Mouse (Mus musculus): ENCODE measurements around the gene Tbca. TPM values are rescaled to one million over a fixed set of nuclear protein-coding genes. Genes with fewer than 3 reads are reported as not detected.

The Tbca gene
- polyA plus RNA-seq, 1 experiment = 341 TPM

- no peak overlapping the region for H3K9ac ChIP-seq (ENCODE audit: low read depth, poor library complexity, severe bottlenecking)
- H3K27ac ChIP-seq (ENCODE audit: insufficient read depth, low read length) = no peak overlapping the region
- no peaks in the 10 kb centered on the region for H3K4me1 ChIP-seq (ENCODE audit: control insufficient read depth, insufficient read depth, low read length)
- H3K4me3 ChIP-seq (ENCODE audit: low read depth, low read length) = peak overlapping the region; percentile 47; the same call in 1 of the 2 replicates
- H3K36me3 ChIP-seq (ENCODE audit: control insufficient read depth, insufficient read depth, low read length, poor library complexity, severe bottlenecking) = no peaks in the 10 kb centered on the region
- TF ChIP-seq CTCF (IDR thresholded peaks at IDR 0.05; ENCODE audit: low read depth, low read length) (no peak), EP300 (IDR thresholded peaks at IDR 0.05; ENCODE audit: insufficient read depth, low read depth, low read length) (no peak), POLR2A (IDR thresholded peaks at IDR 0.05; ENCODE audit: insufficient read depth, low read length) (no peak)
- no peaks in the 10 kb centered on the region for H3K9me3 ChIP-seq (replicated peaks; ENCODE audit: control insufficient read depth, insufficient read depth, low read length, poor library complexity, severe bottlenecking)
- H3K27me3 ChIP-seq (ENCODE audit: control insufficient read depth, insufficient read depth, low read length, poor library complexity, severe bottlenecking) = peaks cover 41% of the 10 kb centered on the region
These were observed 85.3 kb downstream of the Tbca start for GRCm38 (mm10) chr13:94874039-94874425.

- no peaks in the 10 kb centered on the region for H3K36me3 ChIP-seq (ENCODE audit: control insufficient read depth, insufficient read depth, low read length, poor library complexity, severe bottlenecking)
- H3K27me3 ChIP-seq (ENCODE audit: control insufficient read depth, insufficient read depth, low read length, poor library complexity, severe bottlenecking) = peaks cover 34% of the 10 kb centered on the region
- H3K27ac ChIP-seq (ENCODE audit: insufficient read depth, low read length) = no peak overlapping the region
- H3K9me3 ChIP-seq (replicated peaks; ENCODE audit: control insufficient read depth, insufficient read depth, low read length, poor library complexity, severe bottlenecking) = no peaks in the 10 kb centered on the region
- TF ChIP-seq POLR2A (IDR thresholded peaks at IDR 0.05; ENCODE audit: insufficient read depth, low read length) (no peak), EP300 (IDR thresholded peaks at IDR 0.05; ENCODE audit: insufficient read depth, low read depth, low read length) (no peak), CTCF (IDR thresholded peaks at IDR 0.05; ENCODE audit: low read depth, low read length) (no peak)
- no peak overlapping the region for H3K9ac ChIP-seq (ENCODE audit: low read depth, poor library complexity, severe bottlenecking)
- no peaks in the 10 kb centered on the region for H3K4me1 ChIP-seq (ENCODE audit: control insufficient read depth, insufficient read depth, low read length)
- peak overlapping the region; percentile 19 for H3K4me3 ChIP-seq (ENCODE audit: low read depth, low read length)
These were observed 86.1 kb downstream of the Tbca start for GRCm38 (mm10) chr13:94874656-94875395.

GRCm38 (mm10) chr13:94875396-94875880, 86.7 kb downstream of the Tbca start, which contains the start of gene Otp:
Otp (plus strand) TSS chr13:94875602.
- H3K4me3 ChIP-seq (ENCODE audit: low read depth, low read length) = peak within 1 kb of the TSS; percentile 19
- H3K36me3 ChIP-seq (ENCODE audit: control insufficient read depth, insufficient read depth, low read length, poor library complexity, severe bottlenecking) = no peaks in the 10 kb centered on the region
- no peaks in the 10 kb centered on the region for H3K4me1 ChIP-seq (ENCODE audit: control insufficient read depth, insufficient read depth, low read length)
- peaks cover 38% of the 10 kb centered on the region for H3K27me3 ChIP-seq (ENCODE audit: control insufficient read depth, insufficient read depth, low read length, poor library complexity, severe bottlenecking)
- TF ChIP-seq CTCF (IDR thresholded peaks at IDR 0.05; ENCODE audit: low read depth, low read length) = no peak
- no peak for TF ChIP-seq POLR2A (IDR thresholded peaks at IDR 0.05; ENCODE audit: insufficient read depth, low read length)
- TF ChIP-seq EP300 (IDR thresholded peaks at IDR 0.05; ENCODE audit: insufficient read depth, low read depth, low read length) = no peak
- H3K27ac ChIP-seq (ENCODE audit: insufficient read depth, low read length) = no peak within 1 kb of the TSS
- H3K9ac ChIP-seq (ENCODE audit: low read depth, poor library complexity, severe bottlenecking) = no peak within 1 kb of the TSS
- H3K9me3 ChIP-seq (replicated peaks; ENCODE audit: control insufficient read depth, insufficient read depth, low read length, poor library complexity, severe bottlenecking) = no peaks in the 10 kb centered on the region

GRCm38 (mm10) chr13:94876286-94877210, 87.8 kb downstream of the Tbca start:
- H3K27ac ChIP-seq (ENCODE audit: insufficient read depth, low read length) = no peak overlapping the region
- no peak overlapping the region for H3K9ac ChIP-seq (ENCODE audit: low read depth, poor library complexity, severe bottlenecking)
- peaks cover 32% of the 10 kb centered on the region for H3K27me3 ChIP-seq (ENCODE audit: control insufficient read depth, insufficient read depth, low read length, poor library complexity, severe bottlenecking)
- H3K4me1 ChIP-seq (ENCODE audit: control insufficient read depth, insufficient read depth, low read length) = no peaks in the 10 kb centered on the region
- no peaks in the 10 kb centered on the region for H3K36me3 ChIP-seq (ENCODE audit: control insufficient read depth, insufficient read depth, low read length, poor library complexity, severe bottlenecking)
- H3K9me3 ChIP-seq (replicated peaks; ENCODE audit: control insufficient read depth, insufficient read depth, low read length, poor library complexity, severe bottlenecking) = no peaks in the 10 kb centered on the region
- H3K4me3 ChIP-seq (ENCODE audit: low read depth, low read length) = 0 out of 2 replicates have a peak overlapping the region, but pooled peaks have one; percentile 10
- no peak for TF ChIP-seq EP300 (IDR thresholded peaks at IDR 0.05; ENCODE audit: insufficient read depth, low read depth, low read length)
- TF ChIP-seq POLR2A (IDR thresholded peaks at IDR 0.05; ENCODE audit: insufficient read depth, low read length) = no peak
- TF ChIP-seq CTCF (IDR thresholded peaks at IDR 0.05; ENCODE audit: low read depth, low read length) = no peak

- Histone ChIP-seq H3K9me3 (replicated peaks; ENCODE audit: control insufficient read depth, insufficient read depth, low read length, poor library complexity, severe bottlenecking) (no peaks in the 10 kb centered on the region), H3K27ac (ENCODE audit: insufficient read depth, low read length) (no peak overlapping the region), H3K9ac (ENCODE audit: low read depth, poor library complexity, severe bottlenecking) (no peak overlapping the region), H3K4me1 (ENCODE audit: control insufficient read depth, insufficient read depth, low read length) (no peaks in the 10 kb centered on the region), H3K36me3 (ENCODE audit: control insufficient read depth, insufficient read depth, low read length, poor library complexity, severe bottlenecking) (no peaks in the 10 kb centered on the region), H3K4me3 (ENCODE audit: low read depth, low read length) (peak overlapping the region; percentile 10), H3K27me3 (ENCODE audit: control insufficient read depth, insufficient read depth, low read length, poor library complexity, severe bottlenecking) (peaks cover 35% of the 10 kb centered on the region)
- TF ChIP-seq CTCF (IDR thresholded peaks at IDR 0.05; ENCODE audit: low read depth, low read length) (no peak), EP300 (IDR thresholded peaks at IDR 0.05; ENCODE audit: insufficient read depth, low read depth, low read length) (no peak), POLR2A (IDR thresholded peaks at IDR 0.05; ENCODE audit: insufficient read depth, low read length) (no peak)
These were observed 88.5 kb downstream of the Tbca start for GRCm38 (mm10) chr13:94877211-94877590.
